Mouse (Mus musculus) cortical plate, adult 2 months (tissue): ENCODE data around the gene Ric3.

Source experiments
- CTCF ChIP-seq: fragments of 200-500 bp; IDR thresholded peaks from 2 replicates; pipeline ENCODE4 v1.5.1; 2011; ENCODE audit warnings: mild to moderate bottlenecking, control low read depth, low read length; ENCODE audit not compliant: insufficient read depth; ENCODE audit errors: extremely low read depth
- POLR2A ChIP-seq: fragments of 200-500 bp; IDR thresholded peaks from 2 replicates; pipeline ENCODE4 v1.6.1; 2011; ENCODE audit warnings: mild to moderate bottlenecking, low read length, control low read depth; ENCODE audit not compliant: insufficient read depth; ENCODE audit errors: extremely low read depth

DNA sequence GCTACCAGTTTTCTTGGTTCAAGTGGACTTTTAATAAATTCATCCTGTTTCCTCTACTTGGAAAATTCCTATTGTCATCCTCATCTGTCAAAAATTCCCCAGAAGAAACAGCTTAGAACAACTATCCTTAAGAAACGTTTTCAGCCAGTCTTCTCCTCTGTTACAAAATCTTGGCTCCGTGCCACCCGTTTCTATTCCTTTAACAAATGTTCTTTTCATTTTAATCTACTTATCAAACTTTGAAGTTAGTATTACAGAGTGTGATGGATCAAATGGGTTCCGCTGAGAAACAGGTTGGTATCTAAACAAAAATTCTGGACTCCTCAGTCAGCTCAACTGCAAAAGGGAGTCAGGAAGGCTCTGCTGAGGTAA lies 668 bp upstream of the Ric3 start:
- no peak for TF ChIP-seq CTCF
- no peak for TF ChIP-seq POLR2A
